Mouse (Mus musculus) lung, adult 2 months (tissue): ENCODE results near the gene Clstn2.

Experiments
- CTCF ChIP-seq: fragments of 200-500 bp; IDR thresholded peaks from 2 replicates; pipeline ENCODE4 v1.5.1; 2011; ENCODE audit warnings: mild to moderate bottlenecking, low read length, control low read depth; ENCODE audit not compliant: insufficient read depth
- POLR2A ChIP-seq: fragments of 200-500 bp; IDR thresholded peaks from 2 replicates; pipeline ENCODE4 v1.6.1; 2011; ENCODE audit warnings: low read depth, mild to moderate bottlenecking, control low read depth, low read length, borderline replicate concordance; ENCODE audit errors: extremely low read depth

DNA sequence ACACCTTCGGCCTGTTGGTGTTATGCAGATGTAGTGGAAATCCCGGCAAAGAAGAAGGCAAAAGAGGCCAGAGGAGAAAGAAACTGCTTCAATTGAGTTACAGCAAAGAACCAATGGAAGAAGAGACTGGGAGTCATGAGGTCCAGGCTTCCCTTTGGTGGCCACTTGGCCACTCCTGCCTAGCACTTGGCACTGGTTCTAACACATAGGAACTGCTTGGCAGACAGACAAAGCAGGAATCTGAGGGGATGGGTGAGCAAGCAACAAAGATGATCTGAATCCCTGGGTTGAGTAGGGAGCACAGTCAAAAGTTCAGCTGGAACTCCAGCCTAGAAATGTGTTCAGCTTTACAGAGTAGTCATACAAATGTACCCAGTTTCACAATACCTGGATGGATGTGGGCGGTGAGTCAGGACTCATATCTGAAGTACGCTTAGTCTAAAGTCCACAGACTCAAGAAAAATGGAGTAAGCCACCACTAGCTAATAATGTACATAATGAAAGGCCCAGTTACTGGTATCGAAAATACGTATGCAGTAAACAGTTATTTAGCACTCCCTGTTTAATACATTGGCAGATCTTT lies 392.9 kb downstream of the Clstn2 start:
- TF ChIP-seq POLR2A, result no peak
- TF ChIP-seq CTCF, result no peak
